Mouse (Mus musculus) adrenal gland, adult 18-20 months (tissue): ENCODE measurements around the gene Cel. TPM values are rescaled to one million over a fixed set of nuclear protein-coding genes. Genes with fewer than 3 reads are reported as not detected.

Source experiments
- DNase-seq, 2 experiments: peaks; one replicate each; pipeline ENCODE4 v3.0.0; 2021 to 2022; ENCODE audit warnings: low spot score in 2 of 2
- total RNA-seq, 2 experiments: library from RNA; stranded (reverse); gene quantifications; 1 replicate in 1 of 2; 2 replicates in 1 of 2; pipeline ENCODE4 v1.2.3; 2021

Cel gene
- total RNA-seq, 2 experiments from 2014 or later, result not detected

- DNase-seq, result no peak
Measured at GRCm38 (mm10) chr2:28585730-28586129, 22.5 kb upstream of the Cel start.

GRCm38 (mm10) chr2:28585043-28585571, 21.9 kb upstream of the Cel start:
- peak; percentile 66 for DNase-seq

DNA sequence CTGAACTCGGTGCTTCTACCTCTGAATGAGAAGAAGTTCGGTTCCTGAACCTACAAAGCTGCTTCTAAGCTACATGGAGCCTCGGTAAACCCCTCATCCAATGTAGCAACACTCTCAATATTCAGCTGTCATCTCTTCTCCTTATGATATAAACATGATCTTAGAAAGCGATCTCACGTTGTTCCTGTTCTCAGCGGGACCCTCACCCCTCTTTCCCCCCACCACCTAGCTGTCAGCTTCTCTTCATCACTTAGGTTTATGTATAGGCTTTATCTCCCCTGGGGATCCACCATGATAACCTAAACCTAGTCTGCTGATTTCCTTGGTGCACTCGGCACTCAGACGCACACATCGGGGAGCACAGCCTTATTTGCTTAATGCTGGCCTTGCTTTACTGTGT, 20.4 kb upstream of the Cel start, which contains the start of gene Gtf3c5:
TSS of gene Gtf3c5 (minus strand) at position 101 of the 400 bp plus-strand sequence.
- DNase-seq, result no peak

GRCm38 (mm10) chr2:28582647-28583353, 19.6 kb upstream of the Cel start:
- peak; percentile 85 to 88 for DNase-seq

GRCm38 (mm10) chr2:28578003-28578402, 14.8 kb upstream of the Cel start:
- DNase-seq, result no peak

- DNase-seq, result no peak
Measured at GRCm38 (mm10) chr2:28576815-28577214, 13.6 kb upstream of the Cel start.

- DNase-seq, result no peak
Measured at GRCm38 (mm10) chr2:28575341-28575740, 12.1 kb upstream of the Cel start.

DNA sequence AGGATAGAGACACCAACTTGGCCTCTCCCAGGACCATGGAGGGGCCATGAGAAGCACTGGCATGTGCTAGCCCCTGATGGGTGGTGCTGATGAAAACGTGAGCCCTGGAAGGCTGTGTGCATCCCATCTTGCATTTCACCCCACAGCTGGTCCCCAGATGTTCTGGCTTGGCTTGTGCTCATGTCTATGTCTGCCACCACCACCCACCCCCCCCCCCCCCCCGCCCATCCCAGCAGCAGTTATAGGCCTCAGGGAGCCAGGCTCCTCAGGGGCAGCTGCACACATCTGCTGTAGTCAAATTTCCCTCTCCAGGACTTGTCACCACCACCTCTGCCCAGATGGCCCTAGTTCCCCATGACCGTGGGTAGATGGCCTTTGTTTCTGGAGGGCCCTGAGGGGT, 6.7 kb upstream of the Cel start:
- no peak for DNase-seq

DNA sequence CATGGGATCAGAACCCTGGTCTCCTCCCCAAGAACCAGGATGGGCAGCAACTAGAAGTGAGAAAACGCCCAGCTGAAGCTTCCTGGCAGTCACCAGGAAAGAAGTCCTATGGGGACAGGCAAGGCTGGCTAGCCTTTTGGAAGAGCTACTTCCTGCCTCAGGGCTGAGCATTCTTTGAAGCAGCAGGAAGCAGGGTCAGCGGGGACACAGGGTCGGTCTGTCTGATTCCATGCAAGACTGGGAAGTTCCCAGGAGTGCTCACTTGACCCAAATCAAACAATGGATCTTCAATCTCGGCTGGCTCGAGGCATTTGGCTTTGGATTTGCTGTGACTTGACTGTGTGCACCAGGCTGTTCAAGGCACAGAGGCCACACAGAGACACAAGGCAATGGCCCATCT, 3.3 kb upstream of the Cel start:
- DNase-seq, result no peak

DNA sequence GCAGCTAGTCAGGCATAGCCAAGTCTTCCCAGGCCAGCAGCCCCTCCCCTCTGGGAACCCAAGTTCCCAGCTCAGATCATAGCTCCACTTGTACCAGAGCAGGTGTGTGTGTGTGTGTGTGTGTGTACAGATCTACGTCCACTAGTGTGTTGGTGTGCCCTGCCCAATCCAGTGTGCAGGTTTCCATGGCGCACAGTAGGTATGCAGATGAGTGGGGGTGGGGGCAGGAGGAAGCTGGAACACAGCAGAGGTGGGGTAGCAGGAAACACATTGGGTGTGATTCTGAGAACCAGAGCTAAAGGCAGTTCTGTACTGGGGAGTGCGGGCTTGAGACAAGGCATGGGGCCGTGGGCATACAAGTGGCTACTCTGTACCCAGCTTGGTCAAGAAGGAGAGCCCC, 1.2 kb upstream of the Cel start:
- no peak for DNase-seq

DNA sequence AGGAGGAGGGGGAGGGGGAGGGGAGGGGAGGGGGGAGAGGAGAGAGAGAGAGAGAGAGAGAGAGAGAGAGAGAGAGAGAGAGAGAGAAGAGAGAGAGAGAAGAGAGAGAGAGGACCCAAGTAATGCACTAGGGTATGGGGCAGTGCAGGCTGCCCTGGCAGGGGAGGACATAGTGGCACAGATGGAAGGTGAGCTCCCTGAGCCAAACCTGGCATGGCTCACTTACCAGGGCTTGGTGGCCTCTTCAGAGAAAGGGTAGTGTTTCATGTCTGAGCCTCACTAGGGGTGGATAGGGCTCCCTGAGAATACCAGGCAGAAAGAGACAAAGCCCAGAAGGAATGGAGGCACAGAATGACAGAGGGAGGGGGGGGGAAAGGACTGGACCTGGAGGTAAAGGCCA, 627 bp upstream of the Cel start:
- DNase-seq, result no peak

GRCm38 (mm10) chr2:28557452-28557851, 5.8 kb downstream of the Cel start:
- no peak for DNase-seq

DNA sequence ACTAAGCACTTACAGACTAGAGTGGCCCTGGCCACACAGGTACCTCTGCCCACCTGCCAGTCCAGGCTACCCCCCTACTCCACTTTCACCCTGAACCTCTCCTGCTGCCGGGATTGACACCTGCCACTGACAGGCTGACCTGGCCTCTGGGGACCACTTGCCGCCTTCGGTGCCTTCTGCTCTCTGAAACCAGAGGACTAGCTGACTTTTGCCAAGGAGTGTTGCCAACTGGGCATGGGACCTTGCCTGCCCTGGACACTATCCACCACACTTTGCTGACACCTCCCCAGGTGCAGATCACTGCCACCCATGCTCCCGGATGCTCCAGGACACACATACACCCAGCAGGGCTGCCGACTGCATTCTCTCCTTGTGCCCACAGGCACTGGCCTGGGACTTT, 10.9 kb downstream of the Cel start:
- DNase-seq, result no peak

- DNase-seq, result no peak
Measured at GRCm38 (mm10) chr2:28549157-28549556, 14.0 kb downstream of the Cel start.

- DNase-seq, result peak; percentile 90
Measured at GRCm38 (mm10) chr2:28547237-28548172, 15.7 kb downstream of the Cel start.

DNA sequence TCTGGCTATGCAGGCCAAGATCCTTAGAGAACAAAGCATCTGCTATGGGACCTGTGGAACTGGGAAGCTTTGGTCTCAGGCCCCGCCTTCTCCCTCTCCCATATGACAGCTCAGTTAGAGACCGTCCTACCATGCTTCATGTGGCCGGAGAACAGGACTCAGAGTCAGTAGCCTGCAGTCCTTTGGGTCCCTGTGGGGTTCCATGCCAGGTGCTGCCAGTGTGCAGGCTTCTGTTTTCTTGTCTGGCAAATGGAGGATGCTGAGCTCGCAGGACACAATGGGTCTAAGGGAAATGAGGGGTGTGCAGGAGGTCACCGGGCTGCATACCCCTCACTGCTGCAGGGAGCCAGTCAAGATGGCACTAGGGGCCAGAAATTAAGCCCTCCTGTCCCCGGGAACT, 16.6 kb downstream of the Cel start:
- no peak for DNase-seq

DNA sequence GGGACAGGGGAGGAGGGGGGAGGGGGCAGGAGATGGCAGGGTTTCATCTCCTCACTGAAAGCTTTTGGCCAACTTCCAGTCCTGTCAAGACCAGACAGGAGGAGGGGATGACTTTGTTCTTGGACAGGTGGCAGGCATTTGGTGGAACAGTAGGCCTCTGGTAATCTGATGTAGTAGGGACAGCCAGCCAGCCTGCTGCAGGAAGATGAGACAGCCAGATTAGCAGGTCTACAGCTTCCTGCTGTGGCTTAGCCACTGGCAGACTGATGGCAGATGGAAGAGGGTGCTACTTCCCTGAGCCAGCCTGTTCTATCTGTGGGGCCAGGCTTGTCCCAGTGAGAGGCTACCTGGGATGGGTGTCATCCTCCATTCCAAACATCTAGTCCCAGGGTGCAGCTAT, 17.2 kb downstream of the Cel start:
- no peak for DNase-seq

DNA sequence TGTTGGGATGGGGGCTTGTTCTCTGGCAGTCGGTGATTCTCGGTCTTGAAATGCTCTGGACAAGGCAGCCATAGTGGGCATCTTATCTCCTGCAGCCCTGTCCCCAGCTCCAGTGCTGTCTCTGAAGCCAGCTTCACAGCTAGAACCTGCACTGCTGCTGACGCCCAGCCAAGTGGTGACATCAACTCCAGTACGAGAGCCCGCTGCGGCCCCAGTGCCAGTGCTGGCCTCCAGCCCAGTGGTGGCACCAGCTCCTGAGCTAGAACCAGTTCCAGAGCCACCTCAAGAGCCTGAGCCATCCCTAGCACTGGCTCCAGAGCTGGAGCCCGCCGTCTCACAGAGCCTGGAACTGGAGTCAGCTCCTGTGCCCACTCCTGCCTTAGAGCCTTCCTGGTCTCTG, 19.3 kb downstream of the Cel start:
- DNase-seq, result no peak

DNA sequence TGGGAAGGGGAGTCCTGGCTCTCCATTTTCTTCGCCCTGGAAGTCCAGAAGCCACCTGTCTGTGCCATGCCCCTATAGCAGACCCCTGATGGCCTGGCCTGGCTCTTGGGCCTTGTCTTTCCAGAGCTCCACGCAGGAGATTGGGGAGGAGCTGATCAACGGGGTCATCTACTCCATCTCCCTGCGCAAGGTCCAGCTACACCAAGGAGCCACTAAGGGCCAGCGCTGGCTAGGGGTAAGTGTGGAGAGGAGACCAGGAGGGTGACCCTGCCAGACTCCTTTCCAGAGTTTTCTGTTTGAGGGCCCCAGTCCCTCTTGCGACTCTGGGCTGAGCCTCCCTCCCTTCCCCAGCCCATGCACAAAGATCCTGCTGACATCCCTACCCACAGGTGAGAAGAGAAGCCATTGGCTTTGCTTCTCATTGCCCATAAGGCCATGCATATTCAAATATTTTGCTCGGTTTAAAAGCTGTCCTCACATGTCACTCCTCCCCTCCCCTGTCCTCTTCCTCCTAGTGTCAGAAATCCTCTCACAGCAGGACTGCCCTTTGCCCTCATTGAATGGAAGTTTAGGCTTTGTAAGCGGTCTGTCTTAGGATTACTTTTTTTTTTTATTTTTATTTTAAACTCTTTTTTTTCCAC, 22.5 kb downstream of the Cel start:
- no peak for DNase-seq

DNA sequence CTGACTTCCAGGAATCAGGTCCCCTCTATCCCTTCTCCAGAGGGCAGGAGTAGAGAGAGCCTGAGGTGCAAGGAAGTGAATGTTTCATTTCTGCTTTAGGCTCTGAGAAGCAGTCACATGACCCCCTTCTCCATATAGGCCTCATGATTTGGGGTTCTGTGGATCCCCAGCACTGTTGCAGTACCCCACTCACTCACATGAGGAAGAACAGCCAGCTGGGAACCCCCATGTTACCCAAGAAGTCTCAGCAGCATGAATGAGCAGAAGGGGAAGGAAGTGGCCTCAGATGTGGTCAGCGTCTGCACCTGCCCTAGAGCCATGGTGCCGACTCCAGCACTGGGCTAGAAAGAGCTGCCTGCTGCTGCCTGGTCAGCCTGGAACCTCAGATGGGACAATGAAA, 23.3 kb downstream of the Cel start:
- no peak for DNase-seq

- no peak for DNase-seq
Measured at GRCm38 (mm10) chr2:28539206-28539605, 24.0 kb downstream of the Cel start.

DNA sequence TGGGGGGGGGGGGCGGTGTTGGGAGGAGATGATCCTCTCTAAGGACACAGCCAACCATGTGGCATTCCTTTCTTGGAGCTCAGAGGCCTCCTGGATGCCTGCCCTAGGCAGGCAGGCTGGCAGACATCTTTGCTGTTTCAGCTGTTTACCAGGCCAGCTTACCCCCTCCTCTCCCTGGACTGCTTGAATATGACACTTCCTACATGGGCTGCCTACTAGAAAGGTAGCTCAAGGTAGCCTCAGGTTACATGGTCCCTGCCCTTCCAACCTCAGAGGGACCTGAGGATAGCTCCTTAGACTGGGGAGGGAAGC, 24.4 kb downstream of the Cel start:
- no peak for DNase-seq
